Mouse (Mus musculus): ENCODE results near the gene Csnk2a2.

GRCm38 (mm10) chr8:95401091-95401490, 88.7 kb downstream of the Csnk2a2 start:
- TF ChIP-seq POLR2A (IDR thresholded peaks at IDR 0.05; ENCODE audit: borderline replicate concordance, insufficient read depth, low read length) (no peak), CTCF (IDR thresholded peaks at IDR 0.05; ENCODE audit: borderline replicate concordance, insufficient read depth, low read depth, low read length) (no peak)
